Mouse (Mus musculus) heart, postnatal 0 days (tissue): Measurements from ENCODE around the gene Spaca4.

ENCODE experiments used
- CTCF ChIP-seq: IDR thresholded peaks from 2 replicates; pipeline ENCODE4 v1.5.1; 2016; ENCODE audit warnings: antibody characterized with exemption, control low read depth, low read depth
- EP300 ChIP-seq: IDR thresholded peaks from 2 replicates; pipeline ENCODE4 v1.6.1; 2016; ENCODE audit warnings: antibody characterized with exemption, low read depth

- no peak for TF ChIP-seq CTCF
- no peak for TF ChIP-seq EP300
These were observed 30.5 kb downstream of the Spaca4 start for GRCm38 (mm10) chr7:45695098-45695497.
